Mouse (Mus musculus) cerebellum, adult 8-10 months (tissue): Measurements from ENCODE around the gene Ube2e2.
"Not testable (repeated sequence)": the region's sequence is repeated elsewhere in the genome, so short reads cannot be mapped to it uniquely, and the experiment has no call there.

ENCODE experiments used
- DNase-seq: peaks from one replicate; pipeline ENCODE4 v3.0.0; 2022

The Ube2e2 gene

GRCm38 (mm10) chr14:18601927-18602326 lies 292.1 kb downstream of the Ube2e2 start:
- no peak for DNase-seq

GRCm38 (mm10) chr14:18586239-18587034 lies 307.6 kb downstream of the Ube2e2 start:
- DNase-seq = peak; percentile 23

GRCm38 (mm10) chr14:18581735-18582134 lies 312.3 kb downstream of the Ube2e2 start:
- no peak for DNase-seq

- no peak for DNase-seq
Measured at GRCm38 (mm10) chr14:18574756-18575155, 319.3 kb downstream of the Ube2e2 start.

- no peak for DNase-seq
Measured at GRCm38 (mm10) chr14:18574130-18574721, 319.8 kb downstream of the Ube2e2 start.

- no peak for DNase-seq
Measured at GRCm38 (mm10) chr14:18573286-18573956, 320.6 kb downstream of the Ube2e2 start.

GRCm38 (mm10) chr14:18572852-18573251 lies 321.2 kb downstream of the Ube2e2 start:
- DNase-seq = no peak

GRCm38 (mm10) chr14:18569615-18570014 lies 324.5 kb downstream of the Ube2e2 start:
- no peak for DNase-seq

GRCm38 (mm10) chr14:18564999-18565398 lies 329.1 kb downstream of the Ube2e2 start:
- DNase-seq = not testable (repeated sequence)

GRCm38 (mm10) chr14:18555287-18555686 lies 338.8 kb downstream of the Ube2e2 start:
- no peak for DNase-seq

- DNase-seq = no peak
Measured at GRCm38 (mm10) chr14:18554627-18554988, 339.5 kb downstream of the Ube2e2 start.

GRCm38 (mm10) chr14:18553987-18554626 lies 340.0 kb downstream of the Ube2e2 start:
- DNase-seq = no peak

GRCm38 (mm10) chr14:18547541-18547940 lies 346.5 kb downstream of the Ube2e2 start:
- DNase-seq = no peak

GRCm38 (mm10) chr14:18539092-18539491 lies 355.0 kb downstream of the Ube2e2 start:
- not testable (repeated sequence) for DNase-seq

- DNase-seq = no peak
Measured at GRCm38 (mm10) chr14:18530899-18531298, 363.2 kb downstream of the Ube2e2 start.

GRCm38 (mm10) chr14:18530496-18530895 lies 363.6 kb downstream of the Ube2e2 start:
- DNase-seq = no peak
